Mouse (Mus musculus) layer of hippocampus, adult 11-12 months (tissue): ENCODE data around the gene Gys2.

Experiments used
- DNase-seq: peaks from one replicate; pipeline ENCODE4 v3.0.0; 2022; ENCODE audit warnings: low spot score

The Gys2 gene

GRCm38 (mm10) chr6:142455314-142455996 lies 17.5 kb downstream of the Gys2 start:
- no peak for DNase-seq

DNA sequence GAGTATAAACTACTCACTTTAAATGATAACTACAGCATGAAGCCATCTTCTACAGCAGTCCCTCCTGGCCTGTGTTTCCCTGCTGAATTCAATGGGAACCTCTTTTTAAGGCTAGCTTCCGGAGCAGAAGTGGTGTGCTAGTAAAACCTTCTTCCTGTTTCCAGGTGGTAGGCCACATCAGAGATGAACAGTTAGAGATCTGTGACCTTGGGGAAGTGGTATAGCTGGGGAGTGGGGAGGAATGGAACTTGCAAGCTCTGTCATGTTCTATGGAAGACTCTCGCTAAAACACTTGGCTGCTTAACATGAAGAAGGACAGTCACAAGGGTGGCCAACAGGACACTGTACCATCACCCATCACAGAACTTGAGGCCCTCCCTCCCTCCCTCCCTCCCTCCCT lies 19.6 kb downstream of the Gys2 start:
- DNase-seq = no peak

DNA sequence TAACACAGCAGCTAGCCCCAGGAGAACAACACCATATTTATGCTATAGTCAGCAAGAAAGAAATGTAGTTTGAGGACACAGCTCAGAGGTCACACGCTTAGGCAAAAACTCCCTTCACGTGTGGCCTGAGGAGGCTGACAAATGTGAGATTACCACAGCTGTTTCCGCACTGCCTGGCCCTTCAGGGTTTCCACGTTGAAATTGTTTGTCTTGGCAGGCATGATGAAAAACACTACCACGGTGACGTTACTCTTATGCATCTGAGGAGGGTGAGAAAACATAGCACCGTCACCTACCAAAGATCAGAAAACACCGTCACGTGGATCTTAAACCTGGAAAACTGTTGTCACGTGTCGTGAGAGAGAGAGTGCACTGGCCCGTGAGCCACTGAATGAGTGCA lies 21.5 kb downstream of the Gys2 start:
- DNase-seq = no peak

DNA sequence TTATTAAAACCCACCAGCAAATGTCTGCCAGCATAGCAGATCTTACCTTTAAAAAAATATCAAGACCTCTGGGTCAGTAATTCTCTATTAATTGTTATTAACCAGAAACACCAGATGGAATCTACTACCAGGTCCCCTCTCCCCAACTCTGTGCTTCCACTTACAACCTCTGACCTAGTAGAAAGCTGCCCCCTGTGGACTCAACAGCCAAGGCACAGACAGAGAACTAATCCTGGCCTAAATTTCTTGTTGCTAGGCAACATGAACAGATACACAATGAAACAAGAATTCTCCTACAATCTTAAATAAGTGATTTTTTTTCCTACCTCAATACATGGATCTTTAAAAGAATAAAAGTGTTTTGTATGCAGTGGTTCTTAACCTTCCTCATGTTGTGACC lies 43.8 kb downstream of the Gys2 start:
- DNase-seq = no peak

DNA sequence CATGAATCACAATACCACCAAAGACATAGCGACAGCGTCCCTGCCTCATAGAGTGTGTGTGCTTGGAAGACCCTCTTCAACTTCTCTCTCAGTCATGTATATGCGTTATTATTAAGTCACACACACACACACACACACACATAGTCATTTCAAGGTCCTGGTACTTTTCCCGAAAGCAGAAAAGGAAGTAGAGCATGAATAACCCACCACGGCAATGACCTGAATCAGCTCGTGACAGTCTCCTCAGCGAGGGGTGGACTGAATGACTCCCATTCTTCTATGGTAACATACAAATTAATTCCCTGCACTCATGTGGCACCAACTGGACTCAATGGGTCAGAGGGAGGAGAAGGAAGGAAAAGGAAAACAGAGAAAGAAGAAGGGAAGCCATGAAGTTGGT lies 47.9 kb downstream of the Gys2 start:
- no peak for DNase-seq

DNA sequence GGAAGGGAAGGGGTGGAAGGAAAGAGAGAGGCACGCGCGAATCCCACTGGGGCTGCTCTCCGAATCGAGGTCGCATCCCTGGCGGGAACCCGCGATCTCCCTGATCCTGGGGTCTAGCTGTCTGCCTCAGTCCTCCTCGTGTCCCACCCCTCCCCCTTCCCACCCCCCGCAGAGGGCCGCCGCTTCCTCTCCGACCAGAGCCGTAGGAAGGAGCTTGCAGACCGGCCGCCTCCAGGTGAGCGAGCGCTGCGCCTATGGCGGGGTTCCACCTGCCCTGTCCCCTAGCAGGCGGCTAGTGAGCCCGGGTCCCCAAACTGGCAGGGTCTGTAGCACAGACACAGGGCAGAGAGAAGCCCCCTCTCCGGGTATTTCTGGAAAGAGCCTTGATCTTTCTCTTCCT lies 58.3 kb downstream of the Gys2 start:
- no peak for DNase-seq

DNA sequence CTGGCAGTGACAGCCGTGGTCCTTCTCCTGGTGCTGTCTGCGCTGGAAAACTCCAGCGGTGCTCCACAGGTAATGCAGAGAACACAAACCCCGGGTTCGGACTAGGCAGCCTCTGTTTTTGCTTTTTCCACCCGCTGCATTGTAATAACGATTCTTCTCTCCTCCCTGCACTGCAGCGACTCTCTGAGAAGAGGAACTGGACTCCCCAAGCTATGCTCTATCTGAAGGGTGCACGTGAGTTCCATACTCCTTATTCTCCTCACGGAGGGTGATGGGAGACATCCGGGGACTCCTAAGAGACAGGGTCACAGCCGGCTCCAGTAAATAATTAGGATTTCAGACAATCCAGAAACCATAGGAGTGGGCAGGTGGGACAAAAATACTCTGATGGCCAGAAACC lies 59.1 kb downstream of the Gys2 start:
- DNase-seq = no peak

DNA sequence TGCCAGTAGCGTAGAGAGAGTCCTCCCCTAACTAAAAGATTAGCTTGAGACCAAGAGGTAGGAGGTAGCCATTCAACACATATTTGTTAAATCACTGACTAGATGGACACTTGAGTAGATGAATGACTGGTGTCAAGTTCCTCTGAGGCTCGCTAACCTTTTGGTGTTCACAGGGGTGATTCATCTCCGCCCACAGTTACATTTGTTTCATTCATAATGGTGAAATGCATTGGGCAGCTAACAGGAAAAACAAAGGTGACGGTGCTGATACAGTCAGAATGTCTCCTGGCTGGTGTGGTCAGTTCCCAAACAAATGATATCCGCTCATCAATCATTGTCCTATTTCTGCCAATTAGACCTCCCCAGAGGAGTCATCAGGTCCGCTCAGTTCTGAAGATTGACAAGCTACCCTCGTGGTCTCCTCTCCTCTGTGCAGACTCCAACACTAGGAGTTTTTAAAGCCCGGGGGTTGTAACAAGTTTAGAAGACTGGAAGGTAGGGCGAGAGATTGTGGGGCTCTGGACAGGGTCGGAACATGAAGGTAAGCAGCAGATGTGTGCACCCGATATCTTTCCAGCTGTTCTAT lies 59.9 kb downstream of the Gys2 start, which contains the start of gene Spx:
Gene Spx, plus strand, starts transcription at position 536 of the 586 bp plus-strand sequence.
- DNase-seq = no peak

- no peak for DNase-seq
These were observed 61.8 kb downstream of the Gys2 start for GRCm38 (mm10) chr6:142411140-142411539.

GRCm38 (mm10) chr6:142395756-142396155 lies 77.2 kb downstream of the Gys2 start:
- no peak for DNase-seq

DNA sequence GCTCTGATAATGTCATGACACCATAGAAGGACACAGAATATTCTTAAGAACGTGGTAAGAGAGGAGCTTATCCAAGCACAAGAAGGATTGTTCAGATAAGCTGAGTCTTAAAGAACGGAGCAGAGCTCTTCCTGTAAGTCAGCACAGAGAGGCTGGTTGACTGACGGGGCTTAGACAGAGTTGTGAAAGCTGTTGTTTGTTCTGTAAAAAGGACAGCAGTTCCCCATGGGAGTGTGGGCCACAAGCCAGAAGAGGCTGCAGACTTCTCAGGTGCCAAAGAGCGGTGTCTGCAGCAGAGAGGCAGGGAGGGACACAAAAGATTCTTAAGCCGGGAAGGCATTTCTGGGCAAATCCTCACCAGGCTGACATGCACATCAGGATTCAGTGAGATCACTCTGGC lies 78.2 kb downstream of the Gys2 start:
- peak; percentile 43 for DNase-seq

DNA sequence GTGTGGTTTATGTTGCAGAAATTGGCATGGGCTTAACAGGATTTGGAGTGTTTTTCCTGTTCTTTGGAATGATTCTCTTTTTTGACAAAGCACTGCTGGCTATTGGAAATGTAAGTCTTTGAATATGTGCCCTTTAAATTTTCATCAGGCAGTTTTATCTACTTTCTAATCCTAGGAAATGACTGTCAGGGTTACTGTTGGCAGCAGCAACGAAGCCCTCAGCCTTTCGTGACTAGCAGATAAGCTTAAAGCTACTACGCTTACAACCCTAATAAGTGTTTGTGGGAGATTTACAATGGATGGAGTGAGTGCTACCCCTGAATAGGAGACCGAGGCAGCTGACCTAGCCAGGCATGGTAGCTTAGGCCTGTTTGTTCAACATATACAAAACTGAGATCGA lies 80.6 kb downstream of the Gys2 start:
- DNase-seq = no peak

GRCm38 (mm10) chr6:142389101-142389500 lies 83.8 kb downstream of the Gys2 start:
- DNase-seq = no peak

DNA sequence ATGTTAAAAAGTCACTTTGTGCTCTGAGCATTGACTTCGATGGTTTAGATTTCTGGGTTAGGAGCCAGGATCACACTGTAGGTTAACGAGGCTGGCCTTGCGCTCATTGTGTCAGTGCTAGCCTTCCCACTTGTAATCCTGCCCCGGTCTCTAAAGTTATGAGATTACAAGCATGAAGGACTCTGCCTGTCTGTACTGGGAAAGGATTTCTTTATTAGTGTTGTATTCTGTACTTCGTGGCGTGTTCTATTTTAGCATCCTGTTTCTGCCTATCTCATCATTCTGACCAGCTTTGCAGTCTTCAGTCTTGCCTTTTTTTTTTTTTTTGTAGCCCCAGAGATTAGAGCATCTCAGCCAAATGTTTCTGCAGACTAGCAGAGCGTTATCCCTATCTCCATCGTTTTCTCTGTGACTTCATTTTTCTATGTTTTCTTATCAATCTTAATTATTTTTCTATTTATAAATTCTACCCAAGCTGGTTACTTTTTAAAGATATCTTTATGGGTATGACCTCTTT lies 85.1 kb downstream of the Gys2 start:
- DNase-seq = no peak

DNA sequence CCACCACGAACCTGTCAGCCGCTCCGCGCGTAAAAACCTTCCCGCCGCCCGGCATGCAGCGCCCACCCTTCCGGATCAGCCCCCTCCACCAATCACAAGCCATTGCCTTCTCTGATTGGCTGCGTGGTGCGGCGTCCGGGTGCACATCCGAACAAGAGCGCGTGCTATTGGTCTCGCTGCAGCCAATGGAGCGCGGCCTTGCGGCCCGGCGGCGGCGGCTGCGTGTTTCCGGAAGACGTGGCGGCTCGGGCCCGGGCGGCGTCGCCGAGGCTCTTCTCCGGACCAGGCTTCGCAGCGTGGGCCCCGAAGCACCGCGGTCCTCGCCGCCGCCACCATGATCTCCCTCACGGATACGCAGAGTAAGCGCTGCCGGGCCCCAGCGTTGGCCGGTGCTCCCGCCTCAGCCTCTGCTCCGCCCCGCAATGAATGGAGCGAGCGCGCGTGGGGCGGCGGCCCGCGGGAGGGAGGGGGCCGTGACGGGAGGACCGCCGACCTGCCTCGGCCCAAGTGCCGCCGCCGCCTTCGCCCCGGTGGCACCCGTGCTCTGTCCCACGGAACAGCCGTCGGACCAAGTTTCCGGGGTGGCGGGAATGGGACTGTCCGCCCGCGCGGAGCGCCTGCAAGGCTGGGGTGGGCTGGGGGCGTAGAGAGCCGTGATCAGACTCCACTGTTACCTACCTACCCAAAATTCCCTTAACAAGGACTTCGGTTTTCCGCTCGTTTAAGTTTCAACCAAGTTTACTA lies 85.7 kb downstream of the Gys2 start, which contains the start of the genes Recql and Golt1b:
Gene Recql, minus strand, starts transcription at position 77 of the 744 bp plus-strand sequence.
Gene Golt1b, plus strand, starts transcription at position 211 of the 744 bp plus-strand sequence.
- DNase-seq = peak; percentile 98

DNA sequence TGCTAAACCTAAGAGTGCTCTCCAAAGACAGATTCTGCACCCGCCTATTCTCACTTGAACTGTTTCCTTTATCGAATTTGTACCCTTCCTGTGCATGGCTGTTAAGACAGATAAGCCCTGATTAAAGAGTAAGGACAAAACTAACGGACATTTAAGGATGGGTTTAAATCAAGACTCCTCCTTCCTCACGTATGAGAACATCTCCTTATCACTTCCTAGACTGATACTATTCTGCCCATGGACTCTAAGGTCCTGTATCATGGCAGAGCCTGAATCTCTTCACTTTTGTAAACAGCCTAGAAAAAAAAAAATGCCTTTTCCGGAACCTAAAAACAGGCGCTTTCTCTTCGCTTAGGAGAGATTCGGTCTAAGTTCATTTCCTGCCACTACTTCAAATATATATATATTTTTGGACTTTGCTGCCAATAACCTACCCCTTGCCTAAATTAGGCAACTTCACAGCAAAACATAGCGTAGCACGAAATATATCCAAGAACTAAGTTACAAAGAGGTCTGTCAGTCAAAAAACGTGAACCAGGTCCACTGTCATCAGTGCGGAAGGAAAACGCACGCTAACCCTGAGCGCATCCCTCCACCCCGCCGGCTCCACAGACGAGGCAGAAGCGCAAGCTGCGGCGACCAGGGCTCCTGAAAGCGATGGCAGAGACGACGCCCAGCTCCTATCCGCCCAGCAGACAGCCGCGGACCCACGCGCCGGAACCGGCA lies 86.5 kb downstream of the Gys2 start:
- no peak for DNase-seq

GRCm38 (mm10) chr6:142384521-142384920 lies 88.4 kb downstream of the Gys2 start:
- no peak for DNase-seq

DNA sequence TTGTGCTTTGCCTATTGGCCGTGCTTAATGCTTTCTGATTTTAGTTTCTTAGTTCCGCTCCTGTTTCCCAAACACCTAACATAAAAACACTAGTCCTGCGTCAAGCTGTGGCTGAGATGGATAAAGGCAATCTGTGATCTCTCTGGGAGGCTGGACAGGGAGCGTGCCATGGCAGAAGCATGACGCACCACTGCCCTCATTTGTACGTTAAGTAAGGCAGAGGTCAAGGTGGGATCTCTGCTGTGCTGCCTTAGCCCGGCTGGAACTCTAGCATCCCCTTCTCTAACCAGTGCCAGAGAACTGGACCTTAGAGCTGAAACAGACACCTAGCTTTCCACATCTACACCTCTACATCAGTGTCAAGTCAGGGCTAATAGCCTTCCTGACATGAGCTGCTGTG lies 91.3 kb downstream of the Gys2 start:
- no peak for DNase-seq

GRCm38 (mm10) chr6:142379961-142380360 lies 92.9 kb downstream of the Gys2 start:
- DNase-seq = no peak

DNA sequence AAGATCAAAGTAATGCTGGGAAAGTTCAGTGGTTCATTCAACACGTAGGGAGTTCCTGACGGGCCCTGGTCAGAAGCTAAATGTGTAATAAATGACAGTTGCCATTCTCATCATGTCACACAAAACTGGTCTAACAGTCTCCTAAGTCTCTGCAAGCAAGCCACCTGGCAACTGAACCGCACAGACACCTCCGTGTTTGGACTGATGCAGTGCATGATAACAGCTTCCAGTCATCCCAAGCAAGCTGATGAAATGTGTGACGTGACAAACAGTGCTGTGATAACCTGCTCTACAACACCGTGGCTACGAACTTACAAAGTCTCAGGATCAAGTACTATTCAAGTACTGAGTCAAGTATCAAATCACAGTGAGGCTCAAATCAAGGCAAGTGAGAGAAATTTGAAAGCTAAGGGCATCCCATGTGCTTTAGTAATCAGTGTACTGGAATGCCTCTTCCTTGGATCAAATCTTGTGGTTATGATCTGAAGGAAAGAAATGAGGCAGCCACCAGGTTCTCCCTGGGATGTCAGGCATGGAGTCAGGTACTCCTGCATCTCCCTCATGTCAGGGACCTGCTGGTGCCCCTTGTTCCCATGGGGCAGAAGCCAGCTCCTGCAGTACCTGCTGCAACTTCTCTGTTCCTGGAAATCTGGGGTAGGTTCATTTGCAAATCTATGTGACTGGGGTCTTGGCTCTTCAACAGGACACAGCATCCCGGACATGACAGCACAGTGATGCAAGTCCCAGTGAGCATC lies 94.2 kb downstream of the Gys2 start:
- DNase-seq = no peak

DNA sequence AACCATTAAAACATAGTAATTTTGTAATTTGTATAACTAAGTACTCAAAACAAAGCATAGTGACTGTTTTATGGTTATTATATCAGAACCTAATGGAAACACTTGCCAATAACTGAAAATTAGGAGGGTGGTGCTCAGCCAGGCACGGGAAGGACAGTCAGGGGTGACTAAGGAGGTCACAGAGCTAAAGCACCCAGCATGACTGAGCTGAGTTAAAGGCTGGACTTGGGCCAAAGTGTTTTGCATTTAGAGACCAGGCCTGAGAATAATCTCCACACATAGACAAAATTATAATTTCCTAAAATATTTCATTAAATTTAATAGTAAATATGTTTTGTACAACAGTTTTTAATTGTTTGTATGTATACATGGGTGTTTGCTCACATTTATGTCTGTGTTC lies 95.8 kb downstream of the Gys2 start:
- no peak for DNase-seq
